Mouse (Mus musculus): Measurements from ENCODE around the gene Ybx2.

The Ybx2 gene

DNA sequence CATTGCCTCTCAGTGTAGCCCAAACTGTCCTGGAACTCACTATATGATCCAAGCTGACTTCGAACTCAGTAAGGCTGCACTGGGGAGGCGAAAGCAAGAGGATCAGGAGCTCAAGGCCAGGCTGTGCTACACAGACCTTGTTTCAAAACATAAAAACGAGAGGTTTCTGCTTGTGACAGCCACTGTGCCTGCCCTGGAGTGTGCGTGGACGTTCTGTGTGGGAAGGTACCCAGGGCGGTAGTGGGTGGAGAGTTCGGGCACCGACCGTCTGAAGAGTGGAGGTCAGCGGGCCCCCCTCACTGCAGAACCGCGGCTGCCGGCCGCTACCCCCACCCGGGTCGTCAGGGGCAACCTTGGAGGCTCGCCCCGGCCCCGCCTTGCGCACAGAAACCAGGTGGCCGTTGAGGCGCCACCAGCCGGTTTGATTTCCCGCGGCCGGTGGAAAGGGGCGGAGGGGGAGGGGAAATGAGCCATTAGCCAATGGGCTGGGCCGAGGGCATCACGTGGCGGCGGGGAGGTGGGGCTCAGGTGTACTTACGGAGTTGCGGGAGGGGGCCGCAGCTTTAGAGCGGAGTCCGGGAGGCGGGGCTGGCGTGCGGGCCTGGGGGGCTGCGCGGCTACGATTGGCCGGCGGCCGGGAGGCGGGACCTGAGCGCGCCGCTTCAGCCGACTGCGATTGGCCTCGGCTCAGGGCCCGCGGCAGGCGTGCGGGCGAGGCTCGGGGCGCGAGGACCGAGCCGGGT lies at the start of gene Ybx2:
Gene Ybx2 (plus strand): TSS at position 660 of the 743 bp plus-strand sequence.
- in situ Hi-C loops (cut with MboI; ENCODE audit: low pct_unique_long_range_greater_than_20kb in 1 of 2, low sequenced_read_pairs in 2 of 2, unreplicated experiment in 1 of 2): no loop called here

GRCm38 (mm10) chr11:69886907-69887635 lies 48.5 kb upstream of the Ybx2 start:
- in situ Hi-C loops (cut with MboI; ENCODE audit: low pct_unique_long_range_greater_than_20kb in 1 of 2, low sequenced_read_pairs in 2 of 2, unreplicated experiment in 1 of 2): loop anchor here in 1 of 2 experiments (25.0 kb wide), 1 partner anchor 250 kb away; the partner anchor contains the start of gene Fxr2

DNA sequence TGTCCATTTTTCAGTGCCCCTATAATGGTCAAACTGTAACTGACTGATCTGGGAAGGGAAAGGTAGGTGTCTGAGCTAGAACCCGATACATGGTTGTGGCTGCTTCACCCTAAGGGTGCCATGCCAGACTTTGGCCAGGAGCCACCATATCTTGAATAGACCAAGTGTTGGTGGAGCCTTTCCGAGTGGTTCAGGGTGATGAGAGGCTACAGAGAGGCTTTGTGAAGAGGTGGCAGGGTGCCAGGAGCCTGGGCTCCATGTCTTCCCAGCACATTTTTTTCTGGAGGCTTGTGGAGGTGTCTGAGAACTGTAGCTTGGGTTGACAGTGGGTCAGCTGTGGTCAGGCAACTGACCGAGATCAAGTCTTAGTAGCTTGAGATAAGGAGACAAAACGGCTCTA lies 44.1 kb upstream of the Ybx2 start:
- in situ Hi-C loops (cut with MboI; ENCODE audit: low pct_unique_long_range_greater_than_20kb in 1 of 2, low sequenced_read_pairs in 2 of 2, unreplicated experiment in 1 of 2): loop anchor here in 1 of 2 experiments (25.0 kb wide), 1 partner anchor 254 kb away; the partner anchor contains the start of gene Fxr2

GRCm38 (mm10) chr11:69894671-69895070 lies 40.9 kb upstream of the Ybx2 start:
- in situ Hi-C loops (cut with MboI; ENCODE audit: low pct_unique_long_range_greater_than_20kb in 1 of 2, low sequenced_read_pairs in 2 of 2, unreplicated experiment in 1 of 2): loop anchor here in 1 of 2 experiments (25.0 kb wide), 1 partner anchor 257 kb away; the partner anchor contains the start of gene Fxr2

DNA sequence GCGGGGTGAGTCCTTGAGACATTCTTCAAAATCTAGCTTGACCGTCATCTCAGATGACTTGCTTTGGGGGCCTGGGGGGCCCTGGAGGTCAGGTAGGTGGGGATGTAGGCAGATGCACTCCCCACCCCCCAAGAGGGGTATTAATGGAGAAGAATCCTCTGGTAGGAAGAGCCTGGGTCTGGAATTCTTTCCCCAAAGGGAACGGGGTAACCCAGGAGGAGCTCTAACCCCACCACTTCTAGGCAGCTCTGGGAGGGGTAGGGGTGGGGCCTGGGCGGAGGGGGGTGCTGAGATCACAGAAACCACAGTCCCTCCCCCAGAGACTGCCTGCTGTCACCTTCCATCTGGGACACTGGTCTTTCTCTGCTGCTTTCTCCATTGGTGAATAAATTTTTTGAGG lies 40.3 kb upstream of the Ybx2 start, which contains the start of gene Acap1:
Gene Acap1 (minus strand): TSS at position 249 of the 400 bp plus-strand sequence.
- in situ Hi-C loops (cut with MboI; ENCODE audit: low pct_unique_long_range_greater_than_20kb in 1 of 2, low sequenced_read_pairs in 2 of 2, unreplicated experiment in 1 of 2): loop anchor here in 1 of 2 experiments (25.0 kb wide), 1 partner anchor 258 kb away; the partner anchor contains the start of gene Fxr2

GRCm38 (mm10) chr11:69899870-69900269 lies 35.7 kb upstream of the Ybx2 start:
- in situ Hi-C loops (cut with MboI; ENCODE audit: low pct_unique_long_range_greater_than_20kb in 1 of 2, low sequenced_read_pairs in 2 of 2, unreplicated experiment in 1 of 2): loop anchor here in 1 of 2 experiments (25.0 kb wide), 1 partner anchor 263 kb away; the partner anchor contains the start of gene Fxr2

GRCm38 (mm10) chr11:69900471-69901405 lies 34.9 kb upstream of the Ybx2 start, which contains the start of the genes 2810408A11Rik and Neurl4:
TSS of gene 2810408A11Rik (minus strand) at chr11:69900987.
TSS of gene Neurl4 (plus strand) at chr11:69901072.
- in situ Hi-C loops (cut with MboI; ENCODE audit: low pct_unique_long_range_greater_than_20kb in 1 of 2, low sequenced_read_pairs in 2 of 2, unreplicated experiment in 1 of 2): no loop called here

DNA sequence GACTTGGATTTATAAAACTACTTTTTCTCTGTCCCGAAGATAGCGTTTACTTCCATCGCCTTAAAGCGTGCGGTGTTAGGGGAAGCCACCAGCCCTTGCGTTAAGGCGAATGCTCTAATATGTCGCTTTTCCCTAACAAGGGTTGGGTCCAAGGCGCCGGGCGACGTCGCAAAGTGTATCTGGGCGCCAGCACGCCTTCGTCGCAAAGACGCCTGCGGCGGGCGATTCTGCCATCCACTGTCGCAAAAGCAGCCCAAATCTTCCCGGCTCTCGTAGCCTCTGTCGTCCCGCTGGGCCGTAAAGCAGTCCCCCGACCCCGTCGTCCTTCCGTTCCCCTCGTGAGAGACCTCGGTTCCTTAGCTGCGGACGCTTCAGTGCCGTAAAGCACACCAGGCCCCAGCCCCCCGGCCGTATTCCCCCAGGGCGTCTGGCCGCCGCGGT lies 34.2 kb upstream of the Ybx2 start:
- in situ Hi-C loops (cut with MboI; ENCODE audit: low pct_unique_long_range_greater_than_20kb in 1 of 2, low sequenced_read_pairs in 2 of 2, unreplicated experiment in 1 of 2): no loop called here

GRCm38 (mm10) chr11:69901993-69902392 lies 33.6 kb upstream of the Ybx2 start:
- in situ Hi-C loops (cut with MboI; ENCODE audit: low pct_unique_long_range_greater_than_20kb in 1 of 2, low sequenced_read_pairs in 2 of 2, unreplicated experiment in 1 of 2): no loop called here

DNA sequence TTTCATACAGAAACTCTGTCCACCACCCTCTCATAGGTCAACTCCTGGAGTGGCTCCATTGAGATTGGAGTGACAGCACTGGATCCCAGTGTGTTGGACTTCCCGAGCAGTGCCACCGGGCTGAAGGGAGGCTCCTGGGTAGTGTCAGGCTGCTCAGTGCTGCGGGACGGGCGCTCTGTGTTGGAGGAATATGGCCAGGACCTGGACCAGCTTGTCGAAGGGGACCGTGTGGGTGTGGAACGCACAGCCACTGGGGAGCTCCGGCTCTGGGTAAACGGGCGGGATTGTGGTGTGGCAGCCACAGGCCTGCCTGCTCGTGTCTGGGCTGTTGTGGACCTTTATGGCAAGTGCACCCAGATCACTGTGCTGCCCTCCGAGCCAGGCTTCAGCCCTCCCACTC lies 32.6 kb upstream of the Ybx2 start:
- in situ Hi-C loops (cut with MboI; ENCODE audit: low pct_unique_long_range_greater_than_20kb in 1 of 2, low sequenced_read_pairs in 2 of 2, unreplicated experiment in 1 of 2): no loop called here

DNA sequence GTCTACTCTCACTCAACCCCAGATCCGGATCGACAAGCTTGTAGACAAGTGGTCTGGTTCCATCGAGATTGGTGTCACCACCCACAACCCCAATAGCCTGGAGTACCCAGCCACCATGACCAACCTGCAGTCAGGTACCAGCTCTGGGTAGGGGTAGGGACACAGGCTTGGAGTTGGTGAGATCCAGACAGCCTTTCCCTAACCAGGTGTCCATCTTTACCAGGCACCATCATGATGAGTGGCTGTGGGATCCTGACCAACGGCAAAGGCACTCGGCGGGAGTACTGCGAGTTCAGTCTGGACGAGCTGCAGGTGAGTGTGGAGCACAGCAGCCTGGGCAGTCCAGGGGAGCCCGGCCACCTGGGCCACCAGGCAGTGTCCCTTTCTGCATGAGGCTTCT lies 31.3 kb upstream of the Ybx2 start:
- in situ Hi-C loops (cut with MboI; ENCODE audit: low pct_unique_long_range_greater_than_20kb in 1 of 2, low sequenced_read_pairs in 2 of 2, unreplicated experiment in 1 of 2): no loop called here

DNA sequence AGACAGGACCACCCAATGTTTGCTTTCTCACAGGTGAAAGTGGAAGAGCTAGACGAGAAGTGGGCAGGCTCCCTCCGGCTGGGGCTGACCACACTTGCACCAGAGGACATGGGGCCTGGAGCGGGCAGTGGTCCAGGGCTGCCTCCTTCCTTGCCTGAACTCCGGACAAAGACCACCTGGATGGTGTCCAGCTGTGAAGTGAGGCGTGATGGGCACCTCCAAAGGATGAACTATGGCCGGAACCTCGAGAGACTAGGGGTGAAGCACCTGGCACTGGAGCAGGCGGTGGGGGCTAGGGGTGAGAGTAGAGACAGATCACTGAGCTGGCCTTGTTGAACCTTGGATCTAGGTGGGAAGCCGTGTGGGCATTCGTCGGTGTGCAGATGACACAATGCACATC lies 27.0 kb upstream of the Ybx2 start:
- in situ Hi-C loops (cut with MboI; ENCODE audit: low pct_unique_long_range_greater_than_20kb in 1 of 2, low sequenced_read_pairs in 2 of 2, unreplicated experiment in 1 of 2): no loop called here

DNA sequence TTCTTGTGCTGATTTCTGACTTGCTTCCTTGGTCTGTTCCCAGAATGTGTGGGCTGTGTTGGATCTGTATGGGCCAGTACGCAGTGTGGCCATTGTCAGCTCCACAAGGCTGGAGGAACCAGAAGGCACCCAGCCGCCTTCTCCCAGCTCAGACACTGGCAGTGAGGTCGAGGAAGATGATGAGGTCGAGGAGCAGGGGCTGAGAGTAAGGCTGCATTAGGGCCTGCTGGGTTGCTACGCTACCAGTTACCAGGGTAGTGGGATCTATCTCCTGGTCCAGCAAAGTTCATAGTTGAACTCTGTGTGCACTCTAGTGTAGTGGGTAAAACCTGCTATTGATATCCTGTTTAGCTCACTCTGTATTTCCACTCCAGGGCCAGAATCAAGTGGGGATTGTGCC lies 26.4 kb upstream of the Ybx2 start:
- in situ Hi-C loops (cut with MboI; ENCODE audit: low pct_unique_long_range_greater_than_20kb in 1 of 2, low sequenced_read_pairs in 2 of 2, unreplicated experiment in 1 of 2): no loop called here

GRCm38 (mm10) chr11:69910177-69910576 lies 25.4 kb upstream of the Ybx2 start:
- in situ Hi-C loops (cut with MboI; ENCODE audit: low pct_unique_long_range_greater_than_20kb in 1 of 2, low sequenced_read_pairs in 2 of 2, unreplicated experiment in 1 of 2): no loop called here

DNA sequence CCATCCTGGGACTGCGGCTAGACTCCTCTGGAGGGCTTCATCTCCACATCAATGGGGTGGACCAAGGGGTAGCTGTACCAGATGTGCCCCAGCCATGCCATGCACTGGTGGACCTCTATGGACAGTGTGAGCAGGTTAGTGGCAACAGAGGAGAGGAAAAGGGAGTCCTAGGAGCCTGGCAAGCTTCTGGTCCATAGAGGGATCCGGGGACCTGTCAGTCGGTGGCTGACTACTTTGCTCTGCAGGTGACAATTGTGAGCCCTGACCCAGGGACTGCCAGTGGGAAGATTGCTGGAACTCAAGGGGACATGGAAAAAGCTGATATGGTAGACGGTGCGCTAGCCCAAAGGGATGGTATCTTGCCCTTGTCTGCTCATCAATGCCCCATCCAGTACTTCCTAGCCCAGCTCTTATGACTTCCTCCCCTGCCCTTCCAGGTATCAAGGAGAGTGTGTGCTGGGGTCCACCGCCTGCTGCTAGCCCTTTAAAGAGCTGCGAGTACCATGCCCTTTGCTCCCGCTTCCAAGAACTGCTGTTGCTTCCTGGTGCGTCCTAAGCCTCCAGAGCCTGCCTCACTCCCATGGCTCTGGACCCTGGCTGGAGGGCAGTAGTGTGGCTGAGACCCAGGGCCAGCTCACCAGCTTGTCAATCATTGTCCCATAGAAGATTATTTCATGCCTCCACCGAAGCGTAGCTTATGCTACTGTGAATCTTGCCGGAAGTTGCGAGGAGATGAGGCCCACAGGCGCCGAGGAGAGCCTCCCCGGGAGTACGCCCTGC lies 24.6 kb upstream of the Ybx2 start:
- in situ Hi-C loops (cut with MboI; ENCODE audit: low pct_unique_long_range_greater_than_20kb in 1 of 2, low sequenced_read_pairs in 2 of 2, unreplicated experiment in 1 of 2): no loop called here

GRCm38 (mm10) chr11:69911701-69912100 lies 23.9 kb upstream of the Ybx2 start:
- in situ Hi-C loops (cut with MboI; ENCODE audit: low pct_unique_long_range_greater_than_20kb in 1 of 2, low sequenced_read_pairs in 2 of 2, unreplicated experiment in 1 of 2): no loop called here

GRCm38 (mm10) chr11:69912716-69913530 lies 22.7 kb upstream of the Ybx2 start:
- in situ Hi-C loops (cut with MboI; ENCODE audit: low pct_unique_long_range_greater_than_20kb in 1 of 2, low sequenced_read_pairs in 2 of 2, unreplicated experiment in 1 of 2): no loop called here

Measured in mouse embryonic stem cell (cell line).